Mouse (Mus musculus): ENCODE data around the gene L3mbtl3.

The L3mbtl3 gene

GRCm38 (mm10) chr10:26375790-26376545 lies at the start of gene L3mbtl3:
Gene L3mbtl3, minus strand, starts transcription at chr10:26375971.
- peak; percentile 48 to 71 for DNase-seq (ENCODE audit: low read depth in 1 of 2, low spot score in 2 of 2)

- no peak for DNase-seq (ENCODE audit: low read depth in 1 of 2, low spot score in 2 of 2)
Measured at GRCm38 (mm10) chr10:26421168-26421567, 45.4 kb upstream of the L3mbtl3 start.

DNA sequence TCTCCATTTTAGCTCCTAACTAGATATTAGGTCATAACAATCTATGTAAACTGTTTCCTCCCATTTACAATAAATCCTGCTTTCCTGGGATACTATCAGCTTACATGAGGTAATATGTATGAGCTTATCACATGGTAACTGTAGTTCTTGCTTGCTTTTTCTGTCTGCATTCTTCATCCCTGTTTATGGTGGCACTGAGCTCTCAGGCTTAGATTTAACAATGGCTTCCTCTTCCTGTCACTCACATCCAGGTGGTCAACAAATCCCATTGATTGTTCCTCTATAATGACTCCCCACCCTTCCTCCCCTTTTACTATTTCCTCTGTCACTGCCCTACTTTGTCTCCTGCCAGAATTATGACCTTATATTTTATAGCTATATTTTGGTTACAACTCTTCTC lies 12.9 kb upstream of the L3mbtl3 start:
- DNase-seq (ENCODE audit: low read depth in 1 of 2, low spot score in 2 of 2), result no peak

- no peak for DNase-seq (ENCODE audit: low read depth in 1 of 2, low spot score in 2 of 2)
Measured at GRCm38 (mm10) chr10:26377332-26377602, 1.5 kb upstream of the L3mbtl3 start.

GRCm38 (mm10) chr10:26376546-26377331 lies 968 bp upstream of the L3mbtl3 start:
- no peak for DNase-seq (ENCODE audit: low read depth in 1 of 2, low spot score in 2 of 2)

GRCm38 (mm10) chr10:26375351-26375751 lies 420 bp downstream of the L3mbtl3 start:
- no peak for DNase-seq (ENCODE audit: low read depth in 1 of 2, low spot score in 2 of 2)

GRCm38 (mm10) chr10:26374436-26375311 lies 1.1 kb downstream of the L3mbtl3 start:
- no peak for DNase-seq (ENCODE audit: low read depth in 1 of 2, low spot score in 2 of 2)

DNA sequence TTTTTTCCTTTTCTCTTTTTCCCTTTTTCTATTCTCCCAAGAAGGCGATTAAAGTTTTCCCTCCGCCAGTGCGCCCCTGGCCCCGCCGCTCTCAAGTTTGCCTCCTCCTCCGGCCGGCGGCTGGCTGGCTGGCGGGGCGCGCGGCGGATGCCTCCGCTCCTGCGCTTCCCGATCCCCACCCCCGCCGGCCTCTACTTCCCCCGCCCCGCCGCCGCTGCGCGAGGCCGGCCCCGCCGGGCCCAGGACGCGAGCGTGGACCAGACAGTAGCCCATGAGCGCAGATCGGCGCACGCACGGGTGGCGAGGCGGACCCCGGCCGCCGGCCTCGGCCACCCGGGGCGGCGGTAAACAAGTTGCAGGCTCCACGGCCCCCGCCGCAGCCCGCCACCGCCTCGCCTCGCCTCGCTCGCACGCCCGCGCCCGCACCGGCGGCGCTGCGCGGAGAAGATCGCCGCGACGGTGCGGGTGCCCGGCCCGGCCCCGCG lies 1.8 kb downstream of the L3mbtl3 start:
- peak in 1 of 2 experiments; percentile 19 for DNase-seq (ENCODE audit: low read depth in 1 of 2, low spot score in 2 of 2)

DNA sequence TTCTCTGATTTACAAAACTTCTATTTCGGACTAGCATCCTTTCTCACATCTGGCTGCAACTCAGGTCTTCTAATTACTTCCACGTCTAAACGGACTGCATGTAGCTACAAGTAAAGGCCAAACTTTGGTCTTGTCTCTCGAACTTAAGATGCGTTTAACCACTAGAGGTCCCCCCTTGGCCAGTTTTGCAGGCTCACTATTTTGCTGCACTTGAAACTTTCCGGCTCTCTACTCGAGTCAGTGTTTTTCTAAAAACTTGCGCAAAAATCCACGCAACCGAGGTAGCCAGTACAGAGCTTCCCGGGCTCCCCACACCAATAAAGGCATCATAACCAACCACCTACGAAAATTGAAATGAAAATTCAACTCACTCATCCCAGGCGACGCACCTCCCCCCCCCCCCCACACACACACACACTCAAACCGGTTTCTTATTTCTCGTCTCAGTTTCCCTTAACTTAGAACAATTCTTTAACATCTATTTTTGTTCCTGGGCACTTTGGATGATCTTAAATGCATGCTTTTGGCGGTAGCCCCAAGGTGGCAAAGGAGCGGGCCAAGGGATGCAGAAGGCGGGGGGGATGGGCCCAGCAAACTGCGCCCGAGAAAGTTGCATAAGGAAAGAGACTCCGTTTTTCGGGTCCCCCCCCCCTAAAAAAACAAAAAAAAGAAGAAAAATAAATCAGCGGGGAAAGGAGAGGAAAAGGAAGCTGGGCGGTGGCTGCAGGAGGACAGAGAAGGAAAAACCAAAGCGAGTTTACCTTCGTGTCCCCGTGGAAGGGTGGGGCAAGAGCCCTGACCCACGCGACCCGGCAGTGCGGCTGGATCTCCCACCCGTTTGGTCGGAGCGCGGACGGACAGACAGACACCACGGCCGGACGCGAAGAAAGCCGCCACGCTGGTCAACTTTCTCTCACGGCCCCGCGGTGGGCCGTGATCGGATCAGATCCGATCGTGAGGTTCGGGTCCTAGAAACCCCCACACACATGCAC lies 2.5 kb downstream of the L3mbtl3 start:
- DNase-seq (ENCODE audit: low read depth in 1 of 2, low spot score in 2 of 2), result peak; percentile 50 to 71

DNA sequence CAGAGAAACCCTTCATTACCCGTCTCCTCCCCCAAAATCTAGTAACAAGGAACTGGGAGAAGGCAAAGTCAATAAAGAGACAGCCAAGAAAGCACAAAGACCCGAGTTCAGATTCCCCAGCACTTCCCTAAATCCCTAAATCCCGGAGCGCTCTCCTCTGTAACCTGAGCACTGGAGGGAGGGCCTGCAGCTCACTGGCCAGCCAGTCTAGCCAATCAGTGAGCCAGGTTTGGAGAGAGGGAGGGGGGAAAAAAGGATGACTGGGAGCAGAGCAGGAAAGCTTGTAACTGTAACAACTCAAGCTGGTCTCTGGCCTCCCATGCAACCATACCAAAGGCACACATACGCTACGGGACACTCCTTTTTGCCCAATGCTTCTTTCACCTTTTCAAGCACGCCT lies 4.4 kb downstream of the L3mbtl3 start:
- no peak for DNase-seq (ENCODE audit: low read depth in 1 of 2, low spot score in 2 of 2)

DNA sequence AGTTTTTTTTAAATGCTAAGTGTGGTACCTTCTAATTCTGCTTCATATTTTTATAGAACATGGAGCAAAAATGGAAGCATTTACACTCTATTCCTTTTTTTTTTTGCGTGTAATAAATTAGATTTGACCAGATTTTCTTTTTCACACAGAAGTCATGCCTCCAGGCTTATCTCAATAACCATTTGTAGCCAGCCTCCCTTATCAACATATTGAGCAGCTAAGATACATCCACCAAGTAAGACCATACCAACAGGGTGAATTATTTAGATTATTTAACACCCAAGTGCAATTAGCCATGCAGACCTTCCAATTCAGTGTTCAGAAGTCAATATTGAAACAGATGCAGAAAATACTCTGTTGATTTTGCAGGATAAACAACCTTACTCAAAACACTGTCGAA lies 10.8 kb downstream of the L3mbtl3 start:
- DNase-seq (ENCODE audit: low read depth in 1 of 2, low spot score in 2 of 2), result no peak

DNA sequence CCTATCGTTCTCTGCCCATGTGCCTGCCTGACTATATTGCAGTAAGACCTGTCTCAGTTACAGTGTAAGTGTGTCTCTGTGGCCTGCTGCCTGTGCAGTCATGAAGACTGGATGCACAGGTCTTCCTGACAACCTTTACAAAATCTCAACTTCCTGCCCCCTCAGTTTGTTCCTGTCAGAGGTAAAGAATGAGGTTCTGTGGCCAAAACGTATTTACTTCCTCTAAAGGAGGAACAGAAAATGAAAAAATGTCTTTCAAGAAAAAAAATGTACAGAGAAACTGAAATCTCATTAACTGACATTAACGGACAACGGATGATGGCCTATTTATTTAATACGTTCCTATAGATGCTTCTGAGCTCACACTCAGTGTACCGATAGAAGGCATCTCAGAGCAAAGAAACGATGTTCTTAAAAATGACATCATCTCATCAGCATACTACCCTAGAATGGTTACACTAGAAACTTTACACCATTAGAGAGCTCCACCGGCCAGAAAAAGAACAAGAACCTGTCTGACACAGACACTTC lies 11.4 kb downstream of the L3mbtl3 start:
- DNase-seq (ENCODE audit: low read depth in 1 of 2, low spot score in 2 of 2), result no peak

DNA sequence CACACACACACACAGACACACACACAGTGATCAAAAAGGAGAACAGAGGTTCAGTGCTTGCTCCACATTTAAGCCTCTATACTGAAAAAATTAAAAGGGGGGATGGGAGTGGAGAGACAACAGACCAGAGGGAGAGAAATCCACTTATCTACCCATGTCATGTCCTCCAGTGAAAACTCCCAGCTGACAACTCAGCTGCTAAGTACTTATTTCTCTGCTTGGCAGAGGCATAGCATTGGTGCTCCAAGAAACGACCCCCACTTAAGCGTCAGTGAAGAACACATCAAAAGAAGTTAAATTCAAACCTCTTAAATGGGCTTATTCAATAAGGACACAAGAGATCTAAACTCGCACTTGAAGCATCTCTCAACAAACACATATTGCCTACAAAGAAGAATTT lies 12.2 kb downstream of the L3mbtl3 start:
- no peak for DNase-seq (ENCODE audit: low read depth in 1 of 2, low spot score in 2 of 2)

- DNase-seq (ENCODE audit: low read depth in 1 of 2, low spot score in 2 of 2), result no peak
Measured at GRCm38 (mm10) chr10:26358798-26359197, 17.0 kb downstream of the L3mbtl3 start.

DNA sequence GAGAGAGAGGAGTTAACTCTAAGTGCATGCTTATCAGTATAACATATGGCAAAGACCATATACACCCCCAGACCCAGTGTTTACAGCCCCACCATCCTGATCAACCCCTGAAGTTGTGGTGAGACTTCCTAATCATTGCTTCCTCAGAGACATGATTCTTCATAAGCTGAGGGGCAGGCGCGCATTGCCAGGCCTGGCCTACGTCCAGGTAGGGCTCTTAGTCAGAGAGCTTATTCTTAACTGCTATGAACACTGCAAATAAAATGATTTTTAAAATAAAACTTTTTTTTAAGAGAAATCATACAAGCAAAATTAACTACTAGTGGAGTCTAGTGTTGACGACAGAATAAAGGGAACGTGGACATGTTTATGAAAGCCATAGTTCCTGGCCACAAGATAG lies 17.5 kb downstream of the L3mbtl3 start:
- DNase-seq (ENCODE audit: low read depth in 1 of 2, low spot score in 2 of 2), result no peak

DNA sequence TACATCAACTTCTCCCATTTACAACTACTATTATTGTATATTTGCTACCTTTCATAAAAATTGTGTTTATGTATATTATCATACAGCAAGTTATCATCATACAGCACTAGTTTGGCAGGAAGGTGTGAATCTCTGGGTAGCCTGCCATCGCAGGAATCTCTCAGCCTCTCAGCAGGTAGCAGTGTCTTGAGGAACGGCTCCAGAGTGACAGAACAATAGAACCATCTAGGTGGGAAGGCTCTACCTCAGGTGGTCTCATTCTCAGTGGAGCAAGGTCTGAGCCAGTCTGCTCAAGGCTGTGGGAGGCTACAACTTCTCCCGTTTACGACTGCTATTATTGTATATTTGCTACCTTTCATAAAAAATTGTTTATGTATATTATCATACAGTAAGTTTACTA lies 22.0 kb downstream of the L3mbtl3 start:
- no peak for DNase-seq (ENCODE audit: low read depth in 1 of 2, low spot score in 2 of 2)

GRCm38 (mm10) chr10:26351129-26351738 lies 24.5 kb downstream of the L3mbtl3 start:
- DNase-seq (ENCODE audit: low read depth in 1 of 2, low spot score in 2 of 2), result no peak

- no peak for DNase-seq (ENCODE audit: low read depth in 1 of 2, low spot score in 2 of 2)
Measured at GRCm38 (mm10) chr10:26350153-26350552, 25.6 kb downstream of the L3mbtl3 start.

GRCm38 (mm10) chr10:26347614-26348013 lies 28.2 kb downstream of the L3mbtl3 start:
- DNase-seq (ENCODE audit: low read depth in 1 of 2, low spot score in 2 of 2), result no peak

DNA sequence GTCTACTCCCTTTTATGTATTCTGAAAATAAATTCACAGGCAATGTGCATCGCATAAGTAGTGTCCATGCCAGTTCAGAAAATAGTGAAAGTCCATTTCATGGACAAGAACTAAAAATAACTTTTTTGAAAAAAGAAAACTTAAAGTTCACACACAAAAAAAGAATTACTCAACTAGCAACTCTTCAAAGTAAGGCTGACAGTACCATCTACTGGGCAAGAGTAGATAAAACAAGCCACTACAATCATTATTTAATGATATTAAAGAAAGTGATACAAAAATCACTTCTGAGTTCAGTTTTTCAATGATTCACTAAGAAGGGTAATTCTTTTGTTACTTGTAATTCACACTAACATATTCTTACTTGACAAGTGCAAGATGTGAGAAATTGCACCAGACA lies 29.9 kb downstream of the L3mbtl3 start:
- DNase-seq (ENCODE audit: low read depth in 1 of 2, low spot score in 2 of 2), result no peak
